Mouse (Mus musculus) adrenal gland (tissue): Measurements from ENCODE around the gene Kcnk3.

Experiments
- intact Hi-C: fragments of 180-260 bp; cut with DNase I; formaldehyde crosslinking; loops from one replicate; pipeline ENCODE4 v1.15.1; 2025
- microRNA-seq, 2 experiments: library from miRNA; unstranded; fragments of <30 nt; microRNA quantifications; one replicate each; pipeline ENCODE4; 2019

The Kcnk3 gene

GRCm38 (mm10) chr5:30667215-30667614, 79.2 kb downstream of the Kcnk3 start:
- intact Hi-C loops: no loop called here

- intact Hi-C loops: no loop called here
Measured at GRCm38 (mm10) chr5:30667686-30668085, 79.7 kb downstream of the Kcnk3 start.

GRCm38 (mm10) chr5:30668637-30669495, 80.9 kb downstream of the Kcnk3 start:
- intact Hi-C loops: no loop called here

GRCm38 (mm10) chr5:30669496-30669830, 81.5 kb downstream of the Kcnk3 start:
- intact Hi-C loops: no loop called here

GRCm38 (mm10) chr5:30670091-30670490, 82.1 kb downstream of the Kcnk3 start:
- intact Hi-C loops: no loop called here

GRCm38 (mm10) chr5:30674001-30674400, 86.0 kb downstream of the Kcnk3 start:
- intact Hi-C loops: no loop called here

Small RNA genes lying within 50 kb of the gene (microRNA-seq; reads per million reads assigned to microRNA genes)
- gene Mir5625: 0.23 to 0.37 reads per million in 2 experiments
